Comparison of ENCODE assay signal across 19 mouse cellular contexts in the genomic region with DNA sequence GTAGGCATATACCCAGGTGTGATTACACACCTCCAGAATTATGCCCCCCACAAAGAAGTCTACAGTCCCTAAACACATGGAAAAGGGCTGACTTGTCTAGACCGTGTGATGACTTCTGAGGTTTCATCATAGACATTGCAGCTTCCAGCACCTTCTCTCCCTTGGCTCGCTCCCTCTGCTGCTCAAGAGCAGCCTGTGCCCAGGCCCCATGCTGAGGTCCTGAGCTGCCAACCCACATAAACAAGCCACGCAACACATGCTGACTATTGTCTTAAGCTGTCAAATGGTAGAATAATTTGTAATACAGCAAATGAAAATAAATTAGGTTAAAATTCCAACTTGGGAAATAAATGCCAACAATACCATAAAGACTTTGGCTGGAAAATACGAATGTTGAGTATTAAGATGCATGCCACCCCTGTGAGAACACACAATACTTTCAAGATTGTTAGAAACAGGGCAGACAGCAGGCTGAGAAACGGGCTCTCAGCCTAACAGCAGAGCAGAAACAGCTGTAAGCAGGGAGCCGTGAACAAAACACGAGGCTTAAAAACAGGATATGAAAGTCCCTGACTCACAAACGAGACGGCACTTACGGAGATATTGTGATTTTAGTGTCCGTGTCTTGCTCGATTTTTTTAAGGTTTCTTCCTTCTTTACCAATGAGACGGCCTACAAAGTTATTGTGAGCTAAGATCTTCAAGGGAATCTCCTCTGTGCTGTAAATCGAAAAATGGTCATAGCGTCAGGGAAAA. TPM values are rescaled to one million over a fixed set of nuclear protein-coding genes. Genes with fewer than 3 reads are reported as not detected.
DNase-seq lines count a peak whose midpoint lies in the region; ATAC-seq and TF ChIP-seq lines count a peak whose summit lies in the region.
"Had no signal": no experiment of that assay in that cellular context is flagged by ENCODE, and none has a peak within 500 bp of the region (broad histone marks: within the 10 kb centered on the region; RNA-seq: fewer than 3 reads in every experiment).

No protein-coding gene starts in this region.

- no peak overlapping the region for H3K27ac ChIP-seq in kidney, adult 2 months (ENCODE audit: insufficient read depth, low read depth, low read length)
- H3K27ac ChIP-seq: embryonic facial prominence, embryonic 10.5 days; forebrain, embryonic 15.5 days; kidney, postnatal 0 days; limb, embryonic 10.5 days; macrophage; midbrain, embryonic 10.5 days had no signal

- no peaks in the 10 kb centered on the region for H3K36me3 ChIP-seq in kidney, adult 2 months (ENCODE audit: control insufficient read depth, insufficient read depth, low read length)

- H3K27me3 ChIP-seq in kidney, adult 2 months (replicated peaks; ENCODE audit: control insufficient read depth, insufficient read depth, low read length), result no peaks in the 10 kb centered on the region
- H3K27me3 ChIP-seq: forebrain, embryonic 15.5 days had no signal

- 87% methylated on average over 15 of the region's 15 CpGs for WGBS in kidney, adult 2 months

- no peak for TF ChIP-seq POLR2A in kidney, adult 2 months (IDR thresholded peaks at IDR 0.05; ENCODE audit: low read depth, low read length)

- no peaks in the 10 kb centered on the region for H3K4me1 ChIP-seq in kidney, adult 2 months (ENCODE audit: control insufficient read depth, insufficient read depth, low read length)
- H3K4me1 ChIP-seq: embryonic facial prominence, embryonic 10.5 days; forebrain, embryonic 15.5 days; limb, embryonic 10.5 days had no signal

- TF ChIP-seq CTCF in kidney, adult 2 months (conservative IDR thresholded peaks at IDR 0.05; ENCODE audit: insufficient read depth, insufficient read length, low read depth, low read length), result no peak

- no peak overlapping the region for H3K4me3 ChIP-seq in kidney, adult 2 months (ENCODE audit: insufficient read depth, low read depth, low read length)
- H3K4me3 ChIP-seq: embryonic facial prominence, embryonic 10.5 days; forebrain, embryonic 15.5 days; limb, embryonic 10.5 days; midbrain, embryonic 10.5 days had no signal

- DNase-seq in cerebellum, adult 8-10 months, result no peak
- peak; percentile 89 for DNase-seq in A20 (ENCODE audit: low read depth, low spot score)
- peak; percentile 46 for DNase-seq in cerebellum, adult 11-12 months
- DNase-seq in cerebellum, postnatal 25 days, result peak; percentile 50 to 69
- no peak for DNase-seq in kidney, adult 2 months
- no peak for DNase-seq in kidney, postnatal 4 days
- DNase-seq in right cerebral cortex, postnatal 10 days (ENCODE audit: low spot score in 2 of 2), result no peak
- DNase-seq: adrenal gland, adult 2 months; gastrocnemius, postnatal 25 days; kidney, adult 11 months; lung, adult 18-20 months; thymus, postnatal 4 days had no signal

- ATAC-seq in cerebellum, adult (ENCODE audit: insufficient number of reproducible peaks, low FRiP score, low TSS enrichment), result peak; percentile 69; the same call in 1 of the 2 replicates
- ATAC-seq: forebrain, embryonic 15.5 days had no signal

RNA-seq across cellular contexts. Expression of gene Malsu1, which starts 33.3 kb away (rescaled TPM):
- polyA plus RNA-seq in kidney, adult 2 months (2012; rRNA removed), result 22.7 and 27.0 TPM in 2 replicates

Comparison
In these comparisons a context has a peak if more than half of its experiments do, and no peak if none do; other contexts are left out.
1. DNase-seq: peak in A20 (single experiment), cerebellum, adult 11-12 months (single experiment) and cerebellum, postnatal 25 days (2 of 2); none in cerebellum, adult 8-10 months (single experiment), kidney, adult 2 months (single experiment), kidney, postnatal 4 days (0 of 2) and right cerebral cortex, postnatal 10 days (0 of 2).